Mouse (Mus musculus): Measurements from ENCODE around the gene Cdkl3. TPM values are rescaled to one million over a fixed set of nuclear protein-coding genes. Genes with fewer than 3 reads are reported as not detected.
A peak's percentile ranks its signal among the peaks of the same experiment; 100 is the strongest.
"Not testable (repeated sequence)": the region's sequence is repeated elsewhere in the genome, so short reads cannot be mapped to it uniquely, and the experiment has no call there.

Cdkl3 gene
- total RNA-seq, 2 experiments from 2014 or later, result 2.0 to 2.4 TPM

DNA sequence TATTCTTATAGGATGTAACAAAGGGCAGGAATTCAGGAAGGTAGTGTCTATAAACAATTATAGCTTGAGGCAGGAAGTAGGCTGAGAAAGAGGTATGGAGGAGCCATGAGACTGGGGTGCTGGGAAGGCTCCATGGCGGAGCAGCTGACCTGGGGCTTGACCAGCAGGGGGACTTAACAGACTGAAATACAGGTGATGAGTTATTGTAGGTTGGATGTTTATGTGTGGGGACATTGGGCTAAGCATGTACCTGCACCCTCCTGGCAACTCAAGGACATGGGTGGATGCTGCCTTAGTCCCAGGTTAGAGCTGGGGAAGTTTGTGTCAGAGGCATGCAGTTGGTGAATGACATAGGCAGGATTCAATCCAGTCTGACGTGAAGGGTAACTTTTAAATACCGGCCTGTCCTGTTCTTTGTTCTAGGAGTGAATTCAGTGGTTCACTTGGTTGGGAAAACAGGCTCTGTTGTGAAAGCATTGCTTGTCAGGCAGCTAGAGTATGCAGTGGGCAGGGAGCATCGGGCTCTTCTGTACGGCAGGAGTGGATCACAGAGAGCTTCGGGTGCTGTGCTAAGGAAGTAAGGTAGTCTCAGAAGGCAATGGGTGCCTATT, 72.8 kb downstream of the Cdkl3 start:
- no peak for DNase-seq

DNA sequence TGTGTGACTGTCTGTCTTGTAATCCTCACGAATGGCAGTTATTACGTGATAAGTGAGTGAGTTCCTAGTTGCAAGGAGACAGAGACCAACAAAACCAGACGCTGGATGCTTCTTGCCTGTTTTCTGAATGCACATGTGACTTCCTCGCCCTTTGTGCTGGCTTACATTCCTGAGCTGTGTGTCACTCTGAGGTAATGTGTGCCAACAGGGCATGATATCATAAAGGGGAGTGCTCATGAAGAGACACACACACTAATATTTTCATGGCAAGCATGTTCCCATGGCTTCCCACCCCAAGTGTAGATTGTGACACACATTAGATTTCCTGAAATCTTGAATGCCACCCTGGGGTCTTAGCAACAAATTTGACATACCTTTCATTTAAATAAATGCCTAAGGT, 73.9 kb downstream of the Cdkl3 start:
- DNase-seq, result no peak

DNA sequence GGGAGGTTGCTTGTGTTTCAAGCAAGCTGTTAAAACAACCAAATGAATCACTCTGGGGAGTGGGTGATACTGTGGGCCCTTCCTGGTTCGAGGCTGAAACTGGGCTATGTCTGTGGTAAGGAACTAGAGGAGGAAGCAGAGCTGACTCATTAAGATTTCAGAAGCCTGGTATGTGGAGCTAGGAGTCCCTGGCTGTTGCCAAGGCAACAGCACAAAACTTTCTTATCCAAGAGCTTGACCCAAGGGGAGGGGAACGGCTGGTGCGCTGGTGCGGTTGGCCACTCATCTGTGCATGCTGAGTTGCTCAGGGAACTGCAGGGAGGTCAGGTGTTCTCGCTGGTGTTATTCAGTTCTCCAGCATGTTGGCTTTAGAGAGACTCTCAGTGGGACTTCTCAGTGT, 76.0 kb downstream of the Cdkl3 start:
- DNase-seq, result no peak

DNA sequence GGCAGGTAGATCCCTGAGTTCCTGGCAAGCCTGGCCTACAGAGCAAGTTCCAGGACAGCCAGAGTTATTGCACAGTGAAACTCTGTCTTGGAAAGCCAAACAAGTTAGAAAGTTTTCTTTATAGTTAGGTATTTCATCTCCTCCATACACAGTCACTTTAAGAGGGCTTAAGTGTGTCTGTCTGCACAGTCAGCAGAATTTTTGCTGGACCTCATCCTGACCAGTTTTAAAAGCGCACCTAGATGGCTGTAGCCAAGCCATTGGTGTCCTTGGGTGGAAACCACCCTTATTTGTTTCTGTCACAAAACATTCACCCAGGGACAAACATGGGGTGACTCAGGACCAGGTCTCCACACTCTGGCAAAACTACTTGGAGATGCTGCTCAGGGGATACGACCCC, 76.6 kb downstream of the Cdkl3 start:
- DNase-seq, result no peak

DNA sequence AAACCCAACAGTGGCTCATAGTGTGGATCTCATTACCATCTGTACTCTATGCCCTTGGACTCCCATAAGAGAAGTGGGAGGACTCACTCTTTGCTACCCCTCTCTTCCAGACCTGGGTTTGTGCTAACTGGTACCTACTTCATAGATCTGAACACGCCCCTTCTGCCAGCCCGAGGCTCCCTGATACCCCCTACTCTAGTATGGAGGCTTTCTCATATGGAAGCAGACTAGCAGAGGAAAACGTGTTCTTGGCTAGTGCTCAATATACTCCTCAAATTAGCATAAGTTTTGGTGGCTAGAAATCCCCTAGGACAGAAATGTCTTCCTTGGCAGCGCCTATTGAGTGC, 81.8 kb downstream of the Cdkl3 start:
- DNase-seq, result no peak

DNA sequence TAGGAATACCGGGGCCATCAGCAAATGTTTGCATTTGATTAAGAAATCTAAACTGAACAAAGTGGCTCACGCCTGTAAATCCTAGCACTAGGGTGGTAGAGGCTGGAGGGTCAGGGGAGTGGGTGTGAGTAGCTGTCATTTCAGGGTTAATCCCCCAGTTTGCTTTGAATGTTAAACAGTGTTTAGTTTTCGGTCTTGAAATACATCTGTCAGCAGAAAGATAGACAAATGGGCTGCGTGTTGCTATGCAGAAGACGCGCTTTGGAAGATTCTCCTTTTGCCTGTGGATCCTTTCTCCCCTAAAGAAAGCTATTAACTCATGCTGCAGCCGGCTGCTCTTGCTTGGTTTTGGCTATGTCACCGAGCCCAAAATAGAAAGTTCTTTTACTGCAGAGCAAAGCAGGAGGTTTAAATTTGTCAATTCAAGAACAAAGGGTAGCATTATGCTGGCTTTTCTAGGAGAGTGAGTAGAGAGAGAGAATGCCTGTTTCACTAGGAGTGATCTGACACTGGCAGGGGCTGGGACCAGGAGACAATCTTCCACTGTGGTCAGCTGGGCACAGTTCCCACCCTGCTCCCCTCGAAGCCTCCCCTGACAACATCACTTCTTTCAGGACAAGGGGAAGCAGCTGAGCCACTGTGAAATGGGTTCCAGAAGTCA, 82.3 kb downstream of the Cdkl3 start:
- DNase-seq, result no peak

DNA sequence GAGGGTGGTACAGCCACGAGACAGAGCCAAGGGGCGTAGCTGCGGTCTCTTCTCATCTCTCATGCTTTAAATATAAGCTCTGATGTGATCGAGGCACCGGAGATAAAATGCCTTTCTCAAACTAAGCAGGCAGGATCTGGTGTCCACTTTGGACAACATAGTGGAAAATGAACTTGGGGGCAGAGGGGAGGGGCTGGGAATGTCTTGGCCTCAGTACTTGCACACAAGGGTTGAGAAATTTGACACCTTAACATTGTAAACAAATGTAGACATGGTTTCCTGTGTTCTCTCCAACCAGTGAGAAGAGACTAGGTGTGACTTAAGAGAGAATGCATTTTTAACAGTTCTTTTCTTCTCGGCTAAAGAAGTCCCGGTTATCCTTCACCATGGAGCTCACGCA, 85.3 kb downstream of the Cdkl3 start:
- no peak for DNase-seq

DNA sequence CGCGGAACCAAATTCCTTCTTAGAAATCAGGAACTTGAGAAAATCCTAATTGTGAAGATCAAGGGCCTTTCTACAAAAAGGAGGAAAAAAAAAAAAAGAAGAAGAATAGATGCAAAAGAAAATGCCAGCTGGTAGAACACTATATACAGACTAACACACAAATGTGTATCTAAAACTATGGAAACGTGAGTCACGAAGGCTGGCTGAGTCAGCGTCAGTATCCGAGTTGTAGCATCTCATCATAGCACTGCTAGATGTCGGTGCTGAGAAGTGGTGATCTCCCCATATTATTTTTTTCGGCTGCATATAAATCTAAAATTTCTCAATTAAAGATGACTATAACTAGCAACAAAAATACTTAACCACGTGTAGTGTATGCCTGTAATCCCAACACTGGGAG, 87.2 kb downstream of the Cdkl3 start:
- DNase-seq, result no peak

DNA sequence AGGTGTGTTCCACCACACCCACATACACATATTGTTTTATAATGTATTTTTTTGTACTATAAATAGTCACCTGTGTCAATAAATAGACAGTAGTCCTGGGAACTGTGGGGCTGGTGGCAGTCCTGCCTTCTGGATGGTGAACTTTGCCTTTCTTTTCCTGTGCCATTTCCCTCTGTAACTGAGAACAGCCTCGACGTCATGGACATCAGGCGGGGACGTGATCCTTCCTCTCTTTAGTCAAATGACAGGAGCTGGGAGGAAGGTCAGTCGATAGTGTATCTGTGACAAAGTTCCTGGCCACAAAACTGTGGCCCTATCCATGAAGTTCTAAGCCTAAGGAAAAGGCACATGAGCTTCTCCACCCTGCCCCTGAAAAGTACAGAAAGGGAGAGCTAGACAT, 90.5 kb downstream of the Cdkl3 start:
- peak; percentile 32 for DNase-seq

DNA sequence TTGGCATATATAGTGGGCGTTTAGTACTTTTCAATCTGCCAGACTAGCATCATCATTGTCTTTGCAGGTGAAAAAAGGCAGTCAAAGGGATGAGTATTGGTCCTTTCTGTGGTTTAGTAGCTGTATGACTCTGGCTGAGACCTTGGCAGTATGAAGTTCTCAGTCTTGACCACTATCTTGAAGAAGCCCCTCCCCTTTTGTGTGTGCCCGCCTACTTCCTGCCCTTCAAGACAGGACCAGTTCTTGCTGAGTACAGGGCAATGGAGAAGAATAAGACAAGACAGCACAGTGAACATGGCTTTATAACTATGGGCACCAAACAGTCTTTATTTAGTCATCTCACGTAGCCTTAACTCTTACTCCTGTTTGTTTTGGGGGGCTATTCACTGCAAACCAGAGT, 93.0 kb downstream of the Cdkl3 start:
- no peak for DNase-seq

DNA sequence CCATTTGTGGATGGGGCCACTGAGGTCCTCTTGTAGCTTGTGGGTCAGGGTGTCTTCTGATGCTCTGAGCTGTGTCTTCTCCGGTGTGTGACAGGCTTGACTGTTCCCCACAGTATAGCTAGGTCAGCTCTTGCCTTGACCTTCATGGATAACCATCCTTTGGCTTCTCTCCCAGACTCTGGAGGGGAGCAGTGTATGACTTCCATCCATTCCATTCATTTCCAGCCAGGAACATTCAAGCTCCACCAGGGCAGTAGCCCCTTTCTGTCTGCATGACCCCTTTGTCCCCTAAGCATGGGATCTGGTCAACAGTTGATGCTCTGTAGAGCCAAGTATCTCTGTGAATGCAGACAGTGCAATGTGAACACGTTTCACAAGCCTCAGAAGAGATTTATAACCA, 93.6 kb downstream of the Cdkl3 start:
- DNase-seq, result no peak

DNA sequence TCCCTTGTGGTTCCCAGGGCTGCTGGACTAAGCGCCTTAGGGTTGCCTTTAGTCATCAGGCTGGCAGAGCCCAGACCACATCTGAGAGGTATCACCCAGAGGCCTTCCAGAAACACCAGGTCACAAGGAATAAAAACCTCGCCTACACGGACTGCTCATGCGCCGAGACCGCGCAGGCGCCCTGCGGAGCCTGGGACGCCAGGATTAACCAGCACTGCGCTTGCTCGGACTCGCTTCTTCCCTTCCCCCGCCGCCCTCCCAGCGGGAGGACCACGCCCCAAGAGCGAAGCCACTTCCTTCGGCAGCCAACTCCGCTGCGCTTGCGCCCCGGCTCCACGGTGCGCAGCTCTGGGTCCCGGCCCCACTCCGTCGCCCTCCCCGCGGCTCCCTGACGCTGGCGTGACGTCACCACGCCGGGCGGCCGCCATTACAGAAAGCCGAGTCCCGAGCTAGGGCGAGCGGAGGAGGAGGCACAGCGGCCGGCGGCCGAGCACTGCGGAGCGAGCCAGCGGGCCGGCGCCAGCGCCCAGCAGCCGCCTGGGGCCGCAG, 94.5 kb downstream of the Cdkl3 start, which contains the start of gene Ppp2ca:
Ppp2ca (plus strand) TSS at position 284 of the 549 bp plus-strand sequence.
- peak; percentile 99 for DNase-seq

DNA sequence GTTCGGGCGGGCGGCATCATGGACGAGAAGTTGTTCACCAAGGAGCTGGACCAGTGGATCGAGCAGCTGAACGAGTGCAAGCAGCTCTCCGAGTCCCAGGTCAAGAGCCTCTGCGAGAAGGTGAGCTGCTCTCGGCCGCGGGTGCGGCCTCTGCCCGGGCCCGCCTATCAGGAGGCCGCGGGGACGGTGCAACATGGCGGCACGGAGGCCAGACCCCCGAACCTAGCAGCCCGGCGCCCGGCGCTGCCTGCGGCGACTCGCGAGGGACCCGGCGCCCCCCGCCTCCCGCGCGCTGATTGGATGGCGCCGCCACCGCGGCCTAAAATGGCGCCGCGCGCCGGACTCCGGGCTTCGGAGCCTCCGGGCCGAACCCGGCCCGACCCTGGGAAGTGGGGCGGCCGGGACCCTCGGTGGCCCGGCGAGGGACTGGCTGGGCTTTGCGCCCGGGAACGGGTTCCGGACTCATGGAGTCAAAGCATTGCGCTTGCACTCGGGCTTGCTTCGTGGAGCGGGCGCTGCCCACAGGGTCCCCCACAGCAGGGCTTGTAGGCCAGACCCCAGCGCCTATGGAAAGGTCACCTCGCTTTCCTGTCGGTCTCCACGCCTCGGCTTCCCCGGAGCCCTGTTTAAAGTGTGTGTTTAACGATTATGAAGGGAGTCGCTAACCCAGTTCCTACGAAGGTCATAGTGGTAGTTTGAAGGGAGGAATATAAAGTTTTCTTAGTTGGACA, 95.2 kb downstream of the Cdkl3 start:
- peak; percentile 69 for DNase-seq

DNA sequence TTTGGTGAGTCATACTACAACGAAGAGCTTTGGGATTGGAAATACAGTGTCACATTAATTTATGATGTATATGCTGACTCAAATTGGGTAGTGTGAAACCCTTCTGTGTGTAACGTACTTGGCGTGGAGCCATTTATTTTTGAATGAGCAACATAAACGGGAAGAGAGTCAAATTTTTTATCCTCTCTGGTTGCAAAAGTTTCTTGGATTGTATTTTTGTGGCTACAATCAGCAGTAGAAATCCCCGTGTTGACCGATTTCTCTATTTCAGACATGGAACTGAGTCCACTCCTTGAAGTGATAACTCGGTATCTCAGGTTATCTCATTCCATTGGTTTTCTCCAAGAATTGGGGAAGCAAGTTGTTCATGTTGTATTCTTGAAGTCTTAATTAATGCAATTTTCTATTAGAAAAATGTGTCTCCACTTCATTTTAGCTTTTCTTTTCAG, 95.8 kb downstream of the Cdkl3 start:
- no peak for DNase-seq

DNA sequence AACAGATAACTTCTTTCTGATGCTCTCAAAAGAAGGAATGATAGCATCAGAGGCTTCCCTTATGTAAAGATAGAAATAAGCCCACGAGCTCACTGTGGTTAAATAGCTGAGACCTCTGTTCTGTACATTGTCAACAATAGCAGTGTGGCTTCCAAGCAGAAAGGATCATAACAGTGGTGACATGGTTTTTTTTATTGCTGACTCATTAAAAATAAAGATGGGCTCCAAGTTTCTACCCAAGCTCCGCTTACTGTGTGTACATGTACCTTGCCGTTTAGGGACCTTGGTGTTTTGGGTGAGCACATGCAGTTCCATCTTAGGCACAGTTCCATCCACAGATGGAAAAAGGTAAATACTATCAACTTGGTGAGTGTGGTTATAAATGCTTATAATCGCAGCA, 99.0 kb downstream of the Cdkl3 start:
- DNase-seq, result no peak

DNA sequence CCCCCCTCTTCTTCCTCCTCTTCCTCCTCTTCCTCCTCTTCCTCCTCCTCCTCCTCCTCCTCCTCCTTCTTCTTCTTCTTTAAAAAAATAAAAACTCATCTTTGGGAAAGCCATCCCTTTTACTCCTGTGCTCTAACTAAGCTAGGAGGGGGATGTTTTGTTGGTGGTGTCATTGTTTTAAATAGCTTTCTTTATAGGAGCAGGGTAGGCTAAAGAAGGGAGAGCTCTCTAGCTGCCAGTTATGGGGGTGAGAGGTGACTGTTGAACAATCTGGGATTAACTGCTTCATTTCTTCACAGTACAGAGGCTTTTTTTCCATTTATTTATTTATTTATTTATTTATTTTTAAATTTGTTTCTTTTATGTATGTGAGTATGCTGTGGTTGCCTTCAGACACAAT, 101.5 kb downstream of the Cdkl3 start:
- DNase-seq, result no peak

DNA sequence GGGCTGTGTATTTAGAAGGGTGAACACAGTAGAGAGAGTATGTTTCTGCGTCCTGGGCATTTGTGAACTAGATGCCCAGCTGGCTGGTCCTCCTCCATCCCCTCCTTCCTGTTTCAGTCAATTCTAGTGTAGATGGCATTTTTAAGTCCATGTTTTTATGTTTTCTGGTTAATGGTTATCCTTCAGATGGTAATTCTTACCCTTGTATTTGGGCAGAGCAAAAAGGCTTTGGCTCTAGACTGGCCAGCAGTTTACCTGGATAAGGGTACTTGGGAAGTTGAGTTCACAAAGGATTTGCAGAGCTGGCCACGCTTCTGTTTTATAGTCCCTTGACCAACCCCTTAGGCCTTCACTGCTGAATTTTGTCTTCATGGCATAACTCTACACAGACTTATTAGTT, 102.0 kb downstream of the Cdkl3 start:
- no peak for DNase-seq

DNA sequence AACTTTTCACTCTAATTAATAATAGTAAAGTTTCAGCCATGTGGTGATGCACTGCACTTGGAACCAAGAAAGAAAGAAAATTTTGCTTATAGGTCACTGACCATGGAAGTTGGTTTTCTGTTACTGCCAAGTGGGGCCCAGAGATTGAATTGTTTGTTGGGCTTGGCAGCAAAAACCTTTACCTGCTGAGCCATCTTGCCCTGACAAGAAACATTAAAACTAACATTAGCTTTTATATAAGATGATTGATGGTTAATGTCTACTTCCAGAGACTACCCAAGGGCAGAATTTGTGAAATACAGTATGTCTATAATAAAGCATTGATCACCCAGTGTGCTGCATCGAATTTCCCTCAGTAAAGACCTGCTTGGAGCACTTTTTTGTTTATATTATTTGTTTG, 102.4 kb downstream of the Cdkl3 start:
- no peak for DNase-seq

DNA sequence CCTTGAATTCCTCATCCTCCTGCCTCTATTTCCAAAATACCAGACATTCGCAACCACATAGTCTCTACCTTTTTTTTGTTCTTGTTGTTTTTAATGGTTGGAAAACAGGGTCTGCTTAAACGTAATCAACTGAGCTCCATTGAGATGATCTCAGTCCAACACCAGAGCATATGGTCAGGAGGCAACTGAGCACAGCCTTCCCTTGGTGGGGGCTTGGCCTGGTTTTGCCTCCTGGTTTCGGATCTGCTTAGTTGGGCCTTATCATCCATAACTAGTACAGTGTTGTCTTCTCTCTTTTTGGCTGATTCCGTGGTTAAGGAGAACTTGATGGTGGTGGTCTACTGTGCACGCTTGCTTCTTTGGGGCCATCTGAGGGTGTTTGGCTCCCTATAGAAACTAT, 104.8 kb downstream of the Cdkl3 start:
- no peak for DNase-seq

DNA sequence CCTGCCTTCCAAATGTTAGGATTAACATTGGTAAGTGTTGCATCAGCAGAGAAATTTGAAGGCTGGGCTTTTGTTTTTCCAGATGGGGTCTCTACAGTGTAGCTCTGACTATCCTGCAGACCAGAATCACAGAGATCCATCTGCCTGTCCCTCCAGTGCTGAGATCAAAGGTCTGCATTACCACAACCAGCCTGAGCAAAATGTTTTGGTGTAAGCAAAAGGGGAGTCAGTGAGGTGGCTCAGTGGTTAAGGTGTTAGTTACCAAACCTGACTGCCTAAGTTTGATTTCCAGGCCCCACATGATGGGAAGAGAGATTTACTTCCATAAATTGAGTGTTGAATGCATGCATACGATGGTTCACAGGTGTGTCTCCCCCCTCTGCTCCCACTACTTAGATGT, 105.4 kb downstream of the Cdkl3 start:
- DNase-seq, result no peak

DNA sequence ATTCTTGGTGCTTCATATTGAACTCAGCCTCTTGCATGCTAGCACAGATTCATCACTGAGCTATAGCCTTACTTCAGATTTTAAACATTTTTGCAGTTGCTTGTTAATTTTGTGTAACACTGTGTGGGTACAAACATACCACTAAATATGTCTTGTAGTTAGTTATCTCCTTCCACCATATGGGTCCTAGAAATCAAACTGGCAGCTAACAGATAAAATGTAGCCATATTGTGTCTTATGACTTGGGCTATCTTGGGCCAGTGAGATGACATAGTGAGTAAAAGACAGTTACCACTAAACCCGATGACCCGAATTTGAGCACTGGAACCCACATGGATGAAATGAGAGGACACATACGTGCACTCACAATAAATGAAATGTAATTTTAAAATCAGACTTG, 111.5 kb downstream of the Cdkl3 start:
- DNase-seq, result no peak

DNA sequence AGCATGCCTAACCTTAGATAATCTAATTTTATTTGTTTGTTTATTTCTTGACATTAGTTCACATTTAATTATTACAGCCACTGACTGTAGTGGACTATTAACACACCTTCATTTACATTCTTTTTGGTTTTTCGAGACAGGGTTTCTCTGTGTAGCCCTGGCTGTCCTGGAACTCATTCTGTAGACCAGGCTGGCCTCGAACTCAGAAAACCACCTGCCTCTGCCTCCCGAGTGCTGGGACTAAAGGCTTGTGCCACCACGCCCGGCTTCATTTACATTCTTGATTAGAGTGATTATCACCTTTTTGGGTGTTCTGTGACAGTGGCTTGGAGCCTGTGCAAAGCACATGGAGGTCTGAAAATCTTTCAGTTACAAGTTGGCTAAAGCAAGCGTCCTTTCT, 112.1 kb downstream of the Cdkl3 start:
- DNase-seq, result not testable (repeated sequence)

DNA sequence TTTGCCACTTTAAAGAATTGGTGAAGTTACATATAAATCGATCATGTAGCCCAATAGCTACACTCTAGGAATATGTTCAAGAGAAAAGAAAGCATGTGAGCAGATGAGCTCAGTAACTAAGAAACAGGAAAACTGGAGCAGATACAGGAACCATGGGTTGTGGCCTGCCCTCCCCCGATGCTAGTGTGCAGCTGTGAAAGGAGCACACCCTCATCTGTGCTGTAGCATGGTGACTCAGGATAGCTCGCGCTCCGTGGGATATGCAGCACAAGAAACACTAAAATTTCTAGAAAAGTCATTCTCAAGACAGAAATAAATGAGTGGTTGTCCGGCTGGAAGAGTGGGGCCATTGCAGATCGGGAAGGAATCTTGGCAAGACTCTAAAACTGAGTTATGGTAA, 113.1 kb downstream of the Cdkl3 start:
- no peak for DNase-seq

Measured in gastrocnemius, postnatal 25 days (tissue).